Mouse (Mus musculus) ES-Bruce4 (cell line): ENCODE measurements around the gene Zglp1. TPM values are rescaled to one million over a fixed set of nuclear protein-coding genes. Genes with fewer than 3 reads are reported as not detected.

Source experiments
- H3K27ac ChIP-seq: 2 replicates; pipeline ENCODE4 v1.5.1; 2012; ENCODE audit warnings: low read length, inconsistent platforms; ENCODE audit not compliant: insufficient read depth
- H3K27me3 ChIP-seq: 2 replicates; pipeline ENCODE4 v1.6.1; 2012; ENCODE audit warnings: mild to moderate bottlenecking, low read length, inconsistent platforms; ENCODE audit not compliant: control insufficient read depth, poor library complexity, insufficient read depth, severe bottlenecking
- H3K36me3 ChIP-seq: 2 replicates; pipeline ENCODE4 v1.6.1; 2012; ENCODE audit warnings: inconsistent platforms, mild to moderate bottlenecking, low read length, moderate library complexity; ENCODE audit not compliant: control insufficient read depth, poor library complexity, insufficient read depth, severe bottlenecking
- H3K4me1 ChIP-seq: one replicate; pipeline ENCODE4 v1.8.1; 2011; ENCODE audit warnings: low read length; ENCODE audit not compliant: control insufficient read depth, insufficient read depth
- H3K4me3 ChIP-seq: 2 replicates; pipeline ENCODE4 v1.5.1; 2011; ENCODE audit warnings: low read depth, mild to moderate bottlenecking, low read length
- H3K9ac ChIP-seq: 2 replicates; pipeline ENCODE4 v1.6.1; 2012; ENCODE audit warnings: low read depth, mild to moderate bottlenecking, inconsistent platforms; ENCODE audit not compliant: poor library complexity, severe bottlenecking
- H3K9me3 ChIP-seq: replicated peaks from 2 replicates; pipeline ENCODE4 v1.6.1; 2012; ENCODE audit warnings: mild to moderate bottlenecking, low read length, inconsistent platforms; ENCODE audit not compliant: control insufficient read depth, poor library complexity, insufficient read depth, severe bottlenecking
- CTCF ChIP-seq: IDR thresholded peaks from one replicate; pipeline ENCODE4 v1.8.1; 2011; ENCODE audit warnings: low read depth, low read length
- EP300 ChIP-seq: IDR thresholded peaks from 2 replicates; pipeline ENCODE4 v1.6.1; 2011; ENCODE audit warnings: low read depth, low read length; ENCODE audit not compliant: insufficient read depth
- POLR2A ChIP-seq: IDR thresholded peaks from one replicate; pipeline ENCODE4 v1.8.1; 2011; ENCODE audit warnings: low read length; ENCODE audit not compliant: insufficient read depth
- polyA plus RNA-seq: library from polyadenylated mRNA; stranded (reverse); fragments of >200 nt; gene quantifications from 2 replicates; pipeline ENCODE4 v1.2.4, GENCODE M21; 2011; ENCODE audit warnings: low read depth; ENCODE audit not compliant: missing spikeins, insufficient read depth, insufficient read length

Zglp1 gene
- polyA plus RNA-seq, 1 experiment, result not detected

GRCm38 (mm10) chr9:21091707-21092320 lies 24.9 kb upstream of the Zglp1 start, which contains the start of the genes Gm38431 and Raver1:
Gm38431 (minus strand) TSS chr9:21091997.
Raver1 (minus strand) TSS chr9:21092008.
- peaks cover 2% of the 10 kb centered on the region for H3K4me1 ChIP-seq
- no peaks in the 10 kb centered on the region for H3K27me3 ChIP-seq
- H3K36me3 ChIP-seq, result peaks cover 29% of the 10 kb centered on the region
- peak within 1 kb of the TSS; percentile 92 for H3K4me3 ChIP-seq
- H3K9me3 ChIP-seq, result no peaks in the 10 kb centered on the region
- H3K9ac ChIP-seq, result peak within 1 kb of the TSS; percentile 92
- H3K27ac ChIP-seq, result peak within 1 kb of the TSS; percentile 53
- TF ChIP-seq CTCF (no peak), EP300 (0 out of 2 replicates have a peak, but pooled peaks have one; percentile 28), POLR2A (peak; percentile 96)

- no peaks in the 10 kb centered on the region for H3K9me3 ChIP-seq
- TF ChIP-seq EP300 (no peak), CTCF (no peak), POLR2A (no peak)
- peak overlapping the region; percentile 92 for H3K4me3 ChIP-seq
- no peak overlapping the region for H3K27ac ChIP-seq
- peaks cover 2% of the 10 kb centered on the region for H3K4me1 ChIP-seq
- H3K9ac ChIP-seq, result peak overlapping the region; percentile 92
- no peaks in the 10 kb centered on the region for H3K27me3 ChIP-seq
- peaks cover 35% of the 10 kb centered on the region for H3K36me3 ChIP-seq
Observed at GRCm38 (mm10) chr9:21090972-21091706, 24.2 kb upstream of the Zglp1 start.

DNA sequence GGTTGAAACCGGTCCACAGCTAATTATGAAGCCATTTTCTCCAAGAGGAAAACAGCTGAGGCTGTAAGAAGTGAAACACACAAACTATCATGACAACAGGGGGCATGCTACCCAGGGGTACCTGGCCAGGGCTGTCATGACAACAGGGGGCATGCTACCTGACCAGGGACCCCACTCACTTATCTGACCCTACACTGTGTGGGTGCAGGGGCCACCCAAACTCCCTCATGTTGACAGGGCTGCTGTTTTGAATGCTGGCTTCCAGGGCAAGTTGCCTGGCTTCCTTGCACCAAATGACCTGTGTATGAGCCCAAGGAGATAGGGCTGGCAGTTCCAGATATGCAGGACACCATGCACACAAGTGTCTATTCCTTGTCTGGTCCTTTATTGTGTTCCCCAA lies 23.6 kb upstream of the Zglp1 start:
- TF ChIP-seq POLR2A (no peak), CTCF (no peak), EP300 (no peak)
- H3K27ac ChIP-seq, result no peak overlapping the region
- H3K36me3 ChIP-seq, result peaks cover 41% of the 10 kb centered on the region
- H3K9me3 ChIP-seq, result no peaks in the 10 kb centered on the region
- H3K9ac ChIP-seq, result peak overlapping the region; percentile 92
- H3K27me3 ChIP-seq, result no peaks in the 10 kb centered on the region
- H3K4me3 ChIP-seq, result peak overlapping the region; percentile 92
- peaks cover 2% of the 10 kb centered on the region for H3K4me1 ChIP-seq

DNA sequence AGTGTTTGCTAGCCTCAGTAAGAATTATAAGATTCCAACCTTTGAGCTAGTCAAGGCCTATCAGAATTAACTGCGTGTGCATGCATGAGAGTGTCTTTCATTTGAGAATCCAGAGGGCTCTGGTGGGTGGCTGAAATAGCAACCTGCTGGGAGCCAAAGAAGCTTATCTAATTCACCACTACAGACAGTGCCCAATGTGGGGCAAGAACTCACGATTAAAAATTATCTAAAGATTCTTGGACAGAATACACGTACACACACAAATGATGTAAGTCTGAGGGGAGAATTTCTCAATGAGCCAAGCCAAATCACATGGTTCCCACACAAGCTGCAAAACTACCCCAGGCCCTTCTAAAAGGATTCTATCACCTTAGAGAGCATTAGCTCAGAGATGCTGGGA lies 16.4 kb upstream of the Zglp1 start:
- TF ChIP-seq CTCF, result no peak
- TF ChIP-seq EP300, result no peak
- no peak for TF ChIP-seq POLR2A
- Histone ChIP-seq H3K9ac (no peak overlapping the region), H3K36me3 (peaks cover 81% of the 10 kb centered on the region), H3K4me1 (no peaks in the 10 kb centered on the region), H3K9me3 (no peaks in the 10 kb centered on the region), H3K27ac (no peak overlapping the region), H3K27me3 (no peaks in the 10 kb centered on the region), H3K4me3 (no peak overlapping the region)

DNA sequence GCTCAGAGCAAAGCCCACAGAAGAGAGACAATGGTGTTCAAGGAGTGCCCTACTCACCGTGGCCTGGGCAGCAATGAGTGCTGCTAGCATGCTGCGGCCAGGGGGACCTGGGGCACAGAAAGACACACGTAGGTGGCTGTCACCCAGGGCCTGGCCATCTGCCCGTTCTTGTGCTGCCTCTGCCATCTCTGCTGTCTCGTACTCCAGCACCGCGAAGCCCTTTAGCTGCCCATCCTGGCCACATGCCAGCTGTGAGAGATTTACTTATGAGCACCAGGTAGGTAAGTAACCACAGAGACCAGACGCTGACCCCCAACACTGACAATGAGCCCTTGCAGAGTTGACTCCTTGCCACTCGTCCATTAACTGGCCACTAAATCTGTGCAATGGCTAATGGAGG lies 14.2 kb upstream of the Zglp1 start:
- Histone ChIP-seq H3K4me3 (no peak overlapping the region), H3K9ac (no peak overlapping the region), H3K27me3 (no peaks in the 10 kb centered on the region), H3K27ac (no peak overlapping the region), H3K4me1 (no peaks in the 10 kb centered on the region), H3K9me3 (no peaks in the 10 kb centered on the region), H3K36me3 (peaks cover 80% of the 10 kb centered on the region)
- TF ChIP-seq POLR2A (no peak), CTCF (no peak), EP300 (no peak)

DNA sequence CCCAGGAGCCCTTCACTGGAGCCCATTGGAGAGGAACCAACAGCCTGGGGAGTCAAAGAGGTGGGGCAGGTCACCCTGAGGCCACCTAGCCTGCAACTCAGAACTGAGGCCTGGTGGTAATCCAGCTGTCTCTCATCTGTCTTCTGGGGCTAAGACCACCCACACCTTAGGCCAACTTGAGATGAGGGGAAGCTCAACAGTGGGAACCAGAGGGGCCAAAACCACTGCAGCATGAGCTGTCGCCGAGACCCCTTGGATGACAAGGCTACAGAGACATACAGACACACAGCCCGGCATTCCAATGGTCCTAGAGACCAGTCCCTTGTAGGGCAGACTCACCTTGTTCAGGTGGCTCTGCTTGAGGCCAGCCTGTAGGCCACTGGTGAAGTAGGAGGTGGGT lies 8.7 kb upstream of the Zglp1 start:
- no peaks in the 10 kb centered on the region for H3K4me1 ChIP-seq
- H3K9me3 ChIP-seq, result no peaks in the 10 kb centered on the region
- no peak overlapping the region for H3K27ac ChIP-seq
- no peak overlapping the region for H3K4me3 ChIP-seq
- no peaks in the 10 kb centered on the region for H3K27me3 ChIP-seq
- no peak for TF ChIP-seq CTCF
- TF ChIP-seq EP300, result no peak
- TF ChIP-seq POLR2A, result no peak
- peaks cover 50% of the 10 kb centered on the region for H3K36me3 ChIP-seq
- no peak overlapping the region for H3K9ac ChIP-seq
